Mouse (Mus musculus) right cerebral cortex, postnatal 14 days (tissue): ENCODE measurements around the gene Gm49353.

ENCODE experiments used
- DNase-seq: peaks from one replicate; pipeline ENCODE4 v3.0.0; 2022

The Gm49353 gene

GRCm38 (mm10) chr10:29198642-29199041, at the start of gene Gm49353:
Gene Gm49353 (plus strand): TSS chr10:29198954.
- DNase-seq: no peak

GRCm38 (mm10) chr10:29155304-29155703, 43.5 kb upstream of the Gm49353 start:
- no peak for DNase-seq

DNA sequence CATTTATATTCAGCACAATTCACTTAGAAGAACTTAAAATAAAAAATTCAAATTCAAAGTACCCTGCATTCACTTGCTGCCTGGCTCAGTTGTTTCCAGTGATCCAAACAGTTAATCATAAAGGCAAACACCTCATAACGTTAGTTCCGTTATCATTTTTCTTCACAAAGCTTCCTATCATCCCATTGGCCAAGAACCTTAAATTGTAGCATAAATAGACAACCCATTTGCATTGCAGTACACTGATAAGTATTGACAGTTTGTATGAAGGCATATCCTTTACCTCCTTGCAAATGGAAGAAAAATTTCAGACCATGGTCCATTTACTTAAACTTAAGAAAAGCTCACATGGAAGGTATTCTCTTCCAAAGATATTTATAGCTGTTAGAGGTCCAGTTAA, 37.1 kb upstream of the Gm49353 start:
- DNase-seq: no peak

DNA sequence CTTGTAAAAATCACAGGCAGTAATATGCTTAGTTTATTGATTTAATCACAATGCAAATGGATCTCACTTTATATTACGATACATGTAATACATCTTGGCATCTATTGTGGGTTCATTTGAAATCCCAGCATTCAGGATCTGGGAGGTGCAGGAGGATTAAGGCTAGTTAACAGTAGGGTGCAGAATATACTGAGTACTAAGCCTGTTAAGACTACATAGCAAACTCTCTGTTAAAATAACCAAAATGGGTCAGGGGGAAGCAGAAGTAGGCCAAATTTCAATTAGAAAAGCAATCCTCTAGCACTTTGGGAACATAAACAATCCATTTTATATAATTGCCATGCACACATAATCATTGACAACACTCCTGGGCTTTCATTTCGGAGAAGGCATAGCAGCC, 25.0 kb upstream of the Gm49353 start:
- DNase-seq: no peak

DNA sequence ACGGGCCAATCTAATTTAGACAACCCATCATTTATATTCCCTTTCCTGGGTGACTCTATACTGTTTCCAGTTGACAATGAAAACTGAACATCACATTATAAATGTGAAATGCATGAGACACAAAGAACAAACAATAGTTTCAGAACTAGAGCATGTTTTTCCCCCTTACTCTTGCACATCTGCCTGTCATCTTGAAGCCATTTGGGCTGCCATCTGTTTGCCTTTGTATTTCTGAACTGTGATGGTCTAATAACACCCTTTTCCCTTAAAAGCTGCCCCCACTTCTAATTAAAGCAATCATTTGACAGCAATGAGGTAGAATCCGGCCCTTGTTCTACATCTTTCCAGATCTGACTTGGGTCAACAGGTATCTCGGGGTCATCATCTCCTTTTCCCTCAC, 23.1 kb upstream of the Gm49353 start:
- no peak for DNase-seq

DNA sequence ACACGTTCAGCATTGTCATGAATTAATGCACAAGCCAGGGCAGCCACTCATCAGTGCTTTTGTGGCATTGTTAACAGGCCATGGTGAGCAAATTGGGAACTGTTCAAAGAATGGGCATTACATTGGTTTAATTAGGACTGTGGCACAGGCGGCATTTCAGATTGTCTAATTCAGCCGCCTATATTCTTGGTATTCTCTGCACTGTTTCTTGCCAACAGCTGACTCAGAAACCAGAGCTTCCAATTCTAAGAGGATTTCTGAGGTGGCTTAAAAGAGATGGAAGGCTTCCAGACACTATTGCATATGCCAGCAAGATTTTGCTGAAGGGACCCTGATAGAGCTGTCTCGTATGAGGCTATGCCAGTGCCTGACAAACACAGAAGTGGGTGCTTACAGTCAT, 21.9 kb upstream of the Gm49353 start:
- no peak for DNase-seq

- DNase-seq: no peak
Observed at GRCm38 (mm10) chr10:29178003-29178402, 20.8 kb upstream of the Gm49353 start.

DNA sequence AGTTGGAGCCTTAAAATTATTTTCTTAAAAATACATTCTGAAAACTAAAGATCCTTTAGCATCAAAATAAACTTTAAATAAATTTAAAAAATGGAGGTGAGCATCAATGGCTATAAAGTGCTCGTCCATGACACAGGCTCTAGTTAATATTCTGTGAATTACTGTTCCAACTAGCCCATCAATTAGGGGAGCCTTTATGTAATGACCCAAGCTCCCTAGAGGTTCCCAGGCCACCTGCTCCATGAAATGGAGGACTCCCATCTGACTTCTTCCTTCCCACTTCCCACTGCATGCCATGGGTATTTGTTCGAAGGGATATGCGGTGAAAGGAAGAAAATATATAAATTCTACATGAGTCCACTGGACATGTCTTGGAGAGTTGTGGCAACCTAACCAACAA, 18.5 kb upstream of the Gm49353 start:
- no peak for DNase-seq

DNA sequence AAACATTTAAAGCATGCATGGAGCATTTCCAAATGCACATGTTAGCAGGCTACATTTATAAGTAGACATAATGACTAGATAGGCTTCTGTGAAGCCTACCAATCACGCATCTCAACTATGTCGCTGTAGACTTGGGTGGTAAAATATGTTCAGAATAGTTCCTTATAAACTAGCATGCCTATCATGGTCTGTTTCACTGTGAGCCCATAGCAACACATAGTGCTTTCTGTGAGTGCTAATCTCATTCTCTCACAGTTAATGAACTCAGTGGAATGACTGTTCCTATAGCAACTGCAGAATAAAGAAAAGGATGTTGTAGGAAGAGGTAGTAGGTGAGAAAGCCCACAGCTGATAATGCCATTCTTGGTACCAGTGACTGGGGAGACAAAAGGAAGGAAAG, 17.7 kb upstream of the Gm49353 start:
- no peak for DNase-seq

- no peak for DNase-seq
Observed at GRCm38 (mm10) chr10:29193769-29194168, 5.0 kb upstream of the Gm49353 start.

- DNase-seq: no peak
Observed at GRCm38 (mm10) chr10:29196811-29197210, 1.9 kb upstream of the Gm49353 start.

- no peak for DNase-seq
Observed at GRCm38 (mm10) chr10:29199835-29200234, 1.1 kb downstream of the Gm49353 start.

- DNase-seq: no peak
Observed at GRCm38 (mm10) chr10:29200609-29201008, 1.9 kb downstream of the Gm49353 start.

DNA sequence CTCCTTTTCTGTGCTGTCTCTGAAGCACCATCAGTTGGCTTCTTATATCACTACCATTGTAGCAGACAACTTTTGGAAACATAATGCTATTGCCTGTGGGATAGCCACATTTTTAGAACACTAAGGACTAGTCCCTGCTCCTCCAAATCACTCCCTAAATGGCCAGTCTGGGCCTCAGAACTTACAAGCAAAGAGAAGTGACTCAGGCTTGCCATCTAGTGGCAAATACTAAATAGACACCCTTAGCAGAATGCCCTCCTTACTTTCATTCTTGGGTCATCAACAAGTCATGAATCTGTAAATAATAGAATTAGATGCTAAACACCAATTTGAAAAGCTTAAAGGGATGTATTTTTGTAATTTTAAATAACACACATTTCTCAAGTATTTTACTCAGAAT, 8.0 kb downstream of the Gm49353 start:
- no peak for DNase-seq

- no peak for DNase-seq
Observed at GRCm38 (mm10) chr10:29208735-29209134, 10.0 kb downstream of the Gm49353 start.

DNA sequence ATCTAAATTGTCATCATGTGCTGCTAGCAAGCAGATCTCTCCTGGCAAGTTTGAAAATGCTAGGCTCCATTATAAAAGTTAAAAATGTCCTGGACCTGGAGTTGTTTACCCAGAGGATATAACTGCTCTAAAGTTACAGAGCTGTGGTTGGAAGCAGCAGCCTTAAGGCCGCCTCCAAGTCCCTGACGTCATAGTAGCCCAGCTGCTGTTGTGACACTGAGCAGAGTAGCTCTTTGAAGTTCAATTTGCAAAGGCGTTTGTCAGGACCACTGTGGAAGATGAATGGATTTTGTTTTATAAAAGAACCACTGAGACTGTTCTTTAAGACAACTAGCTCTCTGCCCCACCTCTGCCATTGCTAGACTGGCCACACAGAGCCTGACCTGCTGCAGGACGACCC, 12.7 kb downstream of the Gm49353 start, which contains the start of gene 9330159F19Rik:
TSS of gene 9330159F19Rik (plus strand) at position 154 of the 400 bp plus-strand sequence.
- peak; percentile 17 for DNase-seq

DNA sequence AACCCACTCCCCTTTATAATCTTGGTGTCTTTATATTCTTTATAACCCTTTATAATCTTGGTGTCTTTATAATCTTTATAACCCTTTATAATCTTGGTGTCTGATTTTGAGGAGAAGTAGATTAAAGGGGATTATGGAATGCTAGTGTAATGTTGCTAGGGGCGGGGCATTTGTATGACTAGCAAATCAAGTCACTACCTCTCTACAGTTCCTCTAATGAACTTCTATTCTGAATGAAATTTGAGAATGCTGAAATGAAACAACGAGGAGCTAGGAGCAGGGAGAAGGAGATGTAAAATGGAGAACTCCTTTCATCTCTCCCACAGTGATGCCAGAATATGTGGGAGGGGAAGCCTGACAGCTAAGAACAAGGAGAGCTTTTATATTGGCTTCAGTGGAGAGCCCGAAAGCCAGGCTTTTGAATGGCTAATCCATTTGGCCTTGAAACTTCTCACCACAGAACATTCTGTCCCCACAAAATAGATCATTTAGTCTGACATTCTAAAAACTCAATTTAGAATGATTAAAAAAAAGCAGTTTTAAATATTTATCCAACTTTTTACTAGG, 14.9 kb downstream of the Gm49353 start:
- no peak for DNase-seq

DNA sequence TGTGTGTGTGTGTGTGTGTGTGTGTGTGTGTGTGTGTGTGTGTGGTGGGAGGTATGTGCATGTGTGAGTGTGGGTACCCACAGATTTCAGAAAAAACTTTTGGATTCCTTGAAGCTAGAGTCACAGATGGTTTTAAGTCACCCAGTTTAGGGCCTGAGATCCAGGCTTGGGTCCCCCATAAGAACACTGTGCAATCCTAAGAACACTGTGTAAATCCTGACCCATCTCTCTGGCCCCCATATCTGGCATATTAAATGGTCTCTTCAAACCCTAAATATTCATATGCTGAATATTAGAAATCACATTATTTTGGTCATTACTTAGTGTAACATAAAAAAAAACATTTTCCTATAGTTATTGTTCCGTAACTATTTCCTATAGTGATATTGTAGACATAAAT, 18.2 kb downstream of the Gm49353 start:
- DNase-seq: no peak

DNA sequence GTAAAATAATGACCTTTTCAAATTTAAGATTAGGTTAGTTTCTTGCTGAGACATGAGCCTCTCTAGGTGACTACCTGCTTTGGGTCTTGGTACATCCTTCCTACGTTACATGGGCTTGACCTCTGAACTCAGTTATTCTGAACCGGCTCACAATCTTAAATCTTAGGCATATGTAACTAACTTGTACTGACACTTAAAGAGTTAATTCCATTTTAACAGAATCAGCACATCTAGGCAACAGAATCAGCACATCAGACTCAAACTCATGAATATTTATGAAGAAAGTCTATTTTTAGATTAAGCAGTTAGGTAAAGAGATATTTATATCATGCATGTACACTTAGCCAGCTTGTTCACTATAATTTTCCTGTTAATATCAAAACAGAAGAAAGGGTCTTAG, 18.7 kb downstream of the Gm49353 start:
- DNase-seq: no peak

DNA sequence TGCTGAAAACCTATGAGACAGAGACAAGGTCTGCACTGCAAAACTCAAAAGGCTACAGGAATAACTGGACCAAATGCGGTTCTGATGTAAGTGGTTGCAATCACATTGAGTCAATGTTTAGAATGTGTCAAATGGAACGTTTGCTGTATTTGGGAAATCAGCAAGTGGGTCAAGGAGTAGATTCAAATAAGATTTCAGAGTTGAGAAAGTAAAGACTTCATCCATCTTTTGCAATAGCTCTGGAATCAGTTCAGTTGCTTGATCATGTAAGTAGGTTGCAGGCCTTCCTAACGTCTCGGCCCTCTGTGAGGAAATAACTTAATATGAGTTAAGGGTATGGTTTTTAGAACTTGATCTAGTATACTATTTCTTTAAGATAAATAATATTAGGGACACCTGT, 26.6 kb downstream of the Gm49353 start:
- DNase-seq: no peak

GRCm38 (mm10) chr10:29231208-29231607, 32.5 kb downstream of the Gm49353 start:
- DNase-seq: peak; percentile 19
